Mouse (Mus musculus): ENCODE results near the gene Arhgef26.

GRCm38 (mm10) chr3:62506488-62507205 lies 168.5 kb downstream of the Arhgef26 start, which contains the start of gene Dhx36:
- TF ChIP-seq CTCF (IDR thresholded peaks at IDR 0.05; ENCODE audit: low read depth, low read length), result no peak
- no peak for TF ChIP-seq GATA2 (IDR thresholded peaks at IDR 0.05; ENCODE audit: borderline replicate concordance, low read depth, low read length)
- no peak for TF ChIP-seq GATA1 (IDR thresholded peaks at IDR 0.05; ENCODE audit: borderline replicate concordance, low read length)
- TF ChIP-seq POLR2AphosphoS5 (IDR thresholded peaks at IDR 0.05; ENCODE audit: insufficient replicate concordance, low read depth, low read length), result no peak
- TF ChIP-seq TAL1 (conservative IDR thresholded peaks at IDR 0.05; ENCODE audit: low read depth, low read length), result no peak

Data from G1E (cell line).